Mouse (Mus musculus): ENCODE results near the gene Flt4. TPM values are rescaled to one million over a fixed set of nuclear protein-coding genes. Genes with fewer than 3 reads are reported as not detected.
"Not testable (repeated sequence)": the region's sequence is repeated elsewhere in the genome, so short reads cannot be mapped to it uniquely, and the experiment has no call there.

Gene Flt4
- polyA plus RNA-seq (2015; fragmentation: Nextera tagmentation; extraction: Ambion mirVana): 4.5 TPM in 2 replicates

DNA sequence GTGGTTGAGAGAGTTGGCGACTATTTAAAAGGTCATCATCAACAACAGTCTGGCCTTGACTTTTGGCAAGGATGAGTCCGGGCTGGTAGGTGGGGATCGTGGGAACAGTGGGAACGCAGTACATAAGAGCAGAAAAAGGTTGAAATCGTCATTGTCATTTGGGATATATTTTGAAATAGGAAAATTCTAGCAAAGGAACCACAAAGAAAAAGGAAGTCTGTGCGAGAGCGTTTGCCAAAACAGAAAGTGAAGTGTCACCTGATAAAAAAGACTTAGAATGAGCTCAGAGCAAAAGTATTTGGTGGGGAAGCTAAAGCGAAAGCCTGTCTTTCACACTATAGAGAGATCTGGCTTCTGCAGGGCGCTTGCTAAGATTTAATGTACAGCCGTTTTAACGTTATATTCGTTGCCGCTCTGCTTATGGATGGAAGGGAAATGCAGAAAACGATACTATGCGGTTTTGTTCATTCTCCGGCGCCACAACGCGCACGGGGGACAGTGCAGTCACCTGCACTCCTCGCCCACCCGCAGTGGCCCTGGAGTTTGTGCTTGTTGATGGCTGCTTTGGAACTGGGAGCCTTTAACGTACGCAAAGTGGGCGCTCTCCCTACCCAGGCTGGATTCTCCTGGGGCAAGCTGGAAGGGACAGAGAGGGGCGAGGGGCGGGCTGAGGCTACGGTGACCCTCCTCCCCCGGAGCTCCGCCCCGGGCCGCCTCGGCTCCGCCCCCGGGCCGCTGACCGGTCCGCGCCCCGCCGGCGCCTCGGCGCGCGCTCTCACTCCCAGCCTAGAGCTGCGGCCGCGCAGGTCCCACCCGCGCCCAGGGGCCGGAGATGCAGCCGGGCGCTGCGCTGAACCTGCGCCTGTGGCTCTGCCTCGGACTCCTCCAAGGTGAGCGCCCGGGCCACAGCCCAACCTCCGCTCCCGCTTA lies at the start of gene Flt4:
Flt4 (plus strand) TSS at position 326 of the 930 bp plus-strand sequence.
- Histone ChIP-seq H3K4me3 (replicated peaks) (peak within 1 kb of the TSS; percentile 45), H3K9ac (peak within 1 kb of the TSS; percentile 37), H3K4me2 (replicated peaks) (peak within 1 kb of the TSS; percentile 83), H3K27me3 (replicated peaks) (peaks cover 34% of the 10 kb centered on the region)
- not testable (repeated sequence) for H3K9me3 ChIP-seq; H3K36me3 ChIP-seq; H3K27ac ChIP-seq; H3K4me1 ChIP-seq (replicated peaks)
- peak; percentile 88 for ATAC-seq
- 5% methylated on average over 47 of the region's 61 CpGs for WGBS

GRCm38 (mm10) chr11:49575054-49575453 lies 34.0 kb upstream of the Flt4 start:
- not testable (repeated sequence) for ATAC-seq; H3K9ac ChIP-seq; H3K4me1 ChIP-seq (replicated peaks); H3K9me3 ChIP-seq; H3K27me3 ChIP-seq (replicated peaks); H3K36me3 ChIP-seq; H3K4me3 ChIP-seq (replicated peaks); H3K4me2 ChIP-seq (replicated peaks); H3K27ac ChIP-seq
- WGBS: 30% methylated on average over 2 of the region's 2 CpGs

GRCm38 (mm10) chr11:49580452-49580851 lies 28.6 kb upstream of the Flt4 start:
- WGBS: 78% methylated on average over 8 of the region's 8 CpGs
- H3K27ac ChIP-seq; H3K4me3 ChIP-seq (replicated peaks); H3K4me1 ChIP-seq (replicated peaks); H3K4me2 ChIP-seq (replicated peaks); H3K36me3 ChIP-seq; H3K9ac ChIP-seq; ATAC-seq; H3K9me3 ChIP-seq; H3K27me3 ChIP-seq (replicated peaks): not testable (repeated sequence)

GRCm38 (mm10) chr11:49590213-49590612 lies 18.9 kb upstream of the Flt4 start:
- Histone ChIP-seq H3K36me3 (no peaks in the 10 kb centered on the region), H3K4me3 (replicated peaks) (no peak overlapping the region), H3K27me3 (replicated peaks) (no peaks in the 10 kb centered on the region), H3K9ac (no peak overlapping the region), H3K9me3 (no peaks in the 10 kb centered on the region), H3K4me2 (replicated peaks) (no peak overlapping the region), H3K4me1 (replicated peaks) (no peaks in the 10 kb centered on the region), H3K27ac (no peak overlapping the region)
- WGBS: 91% methylated on average over 19 of the region's 19 CpGs
- ATAC-seq: no peak

DNA sequence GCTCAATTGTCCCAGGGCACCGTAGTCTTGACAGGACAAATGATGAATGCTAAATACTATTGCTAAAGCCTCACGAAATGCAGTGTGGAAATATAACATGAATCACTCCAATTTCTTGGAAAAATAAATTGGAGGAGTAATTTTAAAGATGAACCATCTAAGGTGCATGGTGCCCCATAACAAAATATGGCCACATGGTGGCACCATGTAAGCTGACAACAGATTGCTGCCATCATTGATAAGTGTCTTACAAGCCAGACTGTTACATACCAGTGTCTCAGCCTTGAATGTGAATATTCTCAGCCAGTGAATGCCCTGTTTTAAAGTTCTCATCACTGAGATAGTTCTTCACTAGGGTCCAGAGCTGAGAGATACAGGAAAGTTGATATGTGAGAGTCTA lies 11.9 kb upstream of the Flt4 start:
- not testable (repeated sequence) for ATAC-seq; H3K27me3 ChIP-seq (replicated peaks); H3K9ac ChIP-seq; H3K4me1 ChIP-seq (replicated peaks); H3K4me3 ChIP-seq (replicated peaks); H3K4me2 ChIP-seq (replicated peaks); H3K27ac ChIP-seq; H3K36me3 ChIP-seq; H3K9me3 ChIP-seq
- WGBS: 66% methylated on average over 2 of the region's 2 CpGs

DNA sequence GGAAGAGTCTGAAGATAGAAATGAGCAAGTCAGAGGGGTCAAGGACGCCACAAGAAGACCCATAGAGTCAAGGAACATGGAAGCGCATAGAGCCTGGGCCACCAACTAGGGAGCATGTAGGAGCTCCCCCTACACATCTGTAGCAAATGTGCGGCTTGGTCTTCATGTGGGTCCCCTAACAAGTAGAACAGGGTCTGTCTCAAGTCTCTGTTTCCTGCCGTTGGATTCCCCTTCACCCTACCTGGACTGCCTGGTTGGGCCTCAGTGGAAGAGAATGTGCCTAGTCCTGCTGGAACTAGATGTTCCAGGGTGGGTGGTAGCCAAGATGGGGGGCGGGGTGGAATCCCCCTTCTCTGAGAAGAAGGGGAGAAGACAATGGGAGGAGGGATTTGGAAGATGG lies 757 bp upstream of the Flt4 start:
- H3K27ac ChIP-seq; H3K4me2 ChIP-seq (replicated peaks); H3K4me1 ChIP-seq (replicated peaks); ATAC-seq; H3K36me3 ChIP-seq; H3K4me3 ChIP-seq (replicated peaks); H3K9ac ChIP-seq; H3K9me3 ChIP-seq: not testable (repeated sequence)
- peaks cover 29% of the 10 kb centered on the region for H3K27me3 ChIP-seq (replicated peaks)
- WGBS: 82% methylated on average over 5 of the region's 5 CpGs

DNA sequence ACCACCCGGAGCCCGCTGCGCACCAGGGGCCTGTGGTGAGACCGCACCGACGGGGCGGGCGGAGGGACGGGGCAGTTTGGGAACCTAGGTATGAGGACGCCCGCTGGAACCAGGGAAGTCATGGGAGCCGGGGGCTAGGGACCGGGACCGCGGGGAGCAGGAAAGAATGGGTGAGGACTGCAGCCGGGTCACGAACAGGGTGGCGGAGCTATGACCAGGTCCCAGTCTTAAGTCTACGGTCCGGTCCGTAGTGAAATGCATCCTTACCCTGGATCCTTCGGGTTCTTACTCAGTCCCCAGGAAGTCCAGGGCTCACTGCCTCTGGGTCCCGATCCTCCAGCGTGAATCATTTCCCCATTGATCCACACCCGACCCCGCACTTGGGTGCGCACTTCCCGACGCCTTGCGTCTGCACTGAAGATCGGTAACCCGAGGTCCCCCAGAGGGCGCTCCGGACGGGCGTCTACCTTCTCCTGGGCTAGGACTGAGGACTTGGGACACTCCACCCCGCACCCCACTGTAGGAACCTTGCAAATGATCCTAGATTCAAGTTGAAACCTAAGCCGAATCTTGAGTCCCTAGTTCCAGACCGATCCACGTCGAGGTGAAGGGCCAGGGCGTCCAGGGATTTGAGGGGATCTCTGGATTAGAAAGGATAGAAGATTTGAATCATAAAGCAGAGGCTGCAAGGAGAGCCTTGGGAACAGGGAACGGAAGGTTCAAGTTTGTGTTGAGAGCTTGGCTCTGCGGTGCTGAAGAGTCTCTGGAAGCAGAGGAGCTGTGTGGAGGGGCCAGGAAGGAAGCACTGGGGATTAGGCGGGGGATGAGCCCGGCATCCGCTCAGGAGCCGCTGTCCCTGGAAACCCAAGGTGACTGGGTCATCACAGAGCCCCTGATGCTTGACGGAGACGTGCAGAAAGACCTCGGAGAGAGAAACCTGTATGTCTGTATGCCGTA lies 1.1 kb downstream of the Flt4 start:
- H3K4me2 ChIP-seq (replicated peaks): peak overlapping the region; percentile 83
- 2% methylated on average over 49 of the region's 52 CpGs for WGBS
- not testable (repeated sequence) for H3K36me3 ChIP-seq; H3K4me1 ChIP-seq (replicated peaks); H3K27ac ChIP-seq; H3K9me3 ChIP-seq
- H3K4me3 ChIP-seq (replicated peaks): peak overlapping the region; percentile 45
- ATAC-seq: peak; percentile 13; the same call in 1 of the 2 replicates
- peak overlapping the region; percentile 37 for H3K9ac ChIP-seq
- H3K27me3 ChIP-seq (replicated peaks): peaks cover 34% of the 10 kb centered on the region

DNA sequence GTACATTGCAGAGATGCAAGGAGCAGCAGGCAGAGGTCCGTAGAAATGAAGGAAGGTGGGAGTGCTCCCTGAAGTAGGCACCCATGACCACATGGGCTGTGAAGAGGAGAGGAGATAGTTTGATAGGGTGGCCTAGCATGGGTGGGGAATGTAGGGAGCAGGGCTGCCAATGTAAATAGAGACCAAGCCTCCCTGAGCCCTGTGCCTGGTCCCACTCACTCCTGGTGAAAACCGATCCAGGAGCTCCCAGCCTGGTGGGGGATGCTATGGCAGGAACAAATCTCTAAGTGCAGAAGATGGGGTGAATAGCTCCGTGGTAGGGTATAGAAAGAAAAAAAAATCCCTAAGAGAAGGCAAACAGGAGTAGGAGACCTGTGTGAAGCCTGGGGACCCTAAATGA lies 2.3 kb downstream of the Flt4 start:
- H3K4me2 ChIP-seq (replicated peaks); H3K4me3 ChIP-seq (replicated peaks); ATAC-seq; H3K9me3 ChIP-seq; H3K27ac ChIP-seq; H3K36me3 ChIP-seq; H3K4me1 ChIP-seq (replicated peaks); H3K9ac ChIP-seq: not testable (repeated sequence)
- peaks cover 34% of the 10 kb centered on the region for H3K27me3 ChIP-seq (replicated peaks)
- WGBS: 21% methylated on average over 3 of the region's 3 CpGs

DNA sequence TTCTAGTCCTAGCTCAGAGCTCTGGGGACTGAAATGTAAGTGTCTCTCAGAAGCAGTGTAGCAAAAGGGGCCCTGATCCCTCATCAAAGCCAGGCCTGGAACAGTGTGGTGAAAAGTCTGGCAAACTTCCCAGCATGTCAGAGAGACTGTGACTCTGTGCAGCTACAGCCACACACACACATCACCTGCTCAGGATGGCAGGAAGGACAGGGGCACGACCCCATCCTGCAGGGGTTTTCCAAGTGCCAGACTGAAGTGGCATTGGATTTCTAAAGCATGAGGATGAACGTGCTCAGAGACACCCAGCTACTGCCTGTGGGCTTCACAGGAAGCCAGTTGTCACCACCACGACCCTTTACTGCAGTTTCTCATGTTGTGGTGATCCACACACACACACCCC lies 3.1 kb downstream of the Flt4 start:
- ATAC-seq: no peak
- Histone ChIP-seq H3K9me3 (no peaks in the 10 kb centered on the region), H3K4me3 (replicated peaks) (no peak overlapping the region), H3K4me1 (replicated peaks) (no peaks in the 10 kb centered on the region), H3K36me3 (no peaks in the 10 kb centered on the region), H3K4me2 (replicated peaks) (no peak overlapping the region), H3K27me3 (replicated peaks) (peaks cover 34% of the 10 kb centered on the region), H3K9ac (no peak overlapping the region), H3K27ac (no peak overlapping the region)
- 54% methylated on average over 3 of the region's 3 CpGs for WGBS

GRCm38 (mm10) chr11:49613349-49613748 lies 4.3 kb downstream of the Flt4 start:
- no peaks in the 10 kb centered on the region for H3K36me3 ChIP-seq
- no peak overlapping the region for H3K4me2 ChIP-seq (replicated peaks)
- no peaks in the 10 kb centered on the region for H3K4me1 ChIP-seq (replicated peaks)
- no peak overlapping the region for H3K27ac ChIP-seq
- peak; percentile 53; the same call in 1 of the 2 replicates for ATAC-seq
- WGBS: 14% methylated on average over 10 of the region's 10 CpGs
- peaks cover 30% of the 10 kb centered on the region for H3K27me3 ChIP-seq (replicated peaks)
- no peak overlapping the region for H3K4me3 ChIP-seq (replicated peaks)
- H3K9me3 ChIP-seq: no peaks in the 10 kb centered on the region
- no peak overlapping the region for H3K9ac ChIP-seq

DNA sequence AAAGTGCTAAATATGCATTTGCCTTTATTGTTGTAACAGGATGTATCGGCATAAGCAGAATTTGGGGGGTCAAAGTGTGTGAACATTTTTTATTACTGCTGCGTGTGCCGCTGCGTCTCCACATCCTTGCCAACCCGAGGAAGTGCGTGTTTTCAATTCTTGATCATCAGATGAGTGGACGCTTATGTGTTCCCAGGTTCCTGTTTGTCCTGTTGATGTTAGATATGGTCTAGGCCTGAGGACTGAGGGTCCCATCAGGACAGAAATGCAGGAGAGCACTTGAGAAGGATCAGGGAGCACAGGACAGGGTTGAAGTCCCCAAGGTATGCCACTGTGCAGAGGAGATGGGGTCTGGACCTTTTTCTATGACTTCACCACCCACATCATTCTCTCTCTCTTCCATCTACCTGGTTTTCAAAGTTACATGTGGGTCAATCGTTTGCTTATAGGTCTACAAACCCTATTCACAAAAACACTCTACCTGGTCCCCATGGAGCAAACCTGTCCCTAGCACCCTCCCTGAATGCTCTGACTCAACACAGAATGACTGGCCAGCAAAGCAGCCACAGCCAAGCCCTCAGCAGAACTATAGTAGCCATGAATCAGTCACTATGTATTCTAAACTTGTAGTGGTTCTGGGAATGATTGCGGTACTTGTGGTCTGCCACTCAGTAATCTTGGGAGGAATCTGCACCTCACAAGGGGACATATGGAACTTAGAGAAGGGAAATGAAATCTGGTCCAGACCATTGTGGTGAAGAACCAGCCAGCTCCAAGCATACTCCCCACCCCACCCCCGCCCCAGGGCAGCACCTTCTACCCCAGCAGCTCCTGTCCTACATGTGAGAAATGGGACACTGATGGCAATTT lies 7.0 kb downstream of the Flt4 start:
- H3K9ac ChIP-seq: no peak overlapping the region
- 87% methylated on average over 10 of the region's 10 CpGs for WGBS
- no peak overlapping the region for H3K27ac ChIP-seq
- no peaks in the 10 kb centered on the region for H3K36me3 ChIP-seq
- H3K4me3 ChIP-seq (replicated peaks): no peak overlapping the region
- no peak for ATAC-seq
- H3K4me1 ChIP-seq (replicated peaks): no peaks in the 10 kb centered on the region
- H3K4me2 ChIP-seq (replicated peaks): no peak overlapping the region
- no peaks in the 10 kb centered on the region for H3K9me3 ChIP-seq
- H3K27me3 ChIP-seq (replicated peaks): peaks cover 14% of the 10 kb centered on the region
